Mouse (Mus musculus) adrenal gland, postnatal 36 days (tissue): ENCODE measurements at regions not wholly inside any gene's neighbourhood (a gene's known extent, or its start where the extent isn't known, plus 50 kb on each side); places are given as distances from the start of the nearest gene placed in this dataset.

Experiments used
- DNase-seq, 2 experiments: peaks; one replicate each; pipeline ENCODE4 v3.0.0; 2021; ENCODE audit warnings: mixed read lengths in 1 of 2

- no peak for DNase-seq
These were observed 309.5 kb downstream of the Irx1 start for GRCm38 (mm10) chr13:71653939-71654467.

- no peak for DNase-seq
These were observed 310.1 kb downstream of the Irx1 start for GRCm38 (mm10) chr13:71653212-71653938.

GRCm38 (mm10) chr13:71649876-71650275 is 313.6 kb downstream of the Irx1 start:
- DNase-seq, result peak; percentile 13 to 14

GRCm38 (mm10) chr13:71649031-71649430 is 314.5 kb downstream of the Irx1 start:
- no peak for DNase-seq

GRCm38 (mm10) chr13:71631447-71631846 is 332.1 kb downstream of the Irx1 start:
- DNase-seq, result no peak

GRCm38 (mm10) chr13:71617198-71617597 is 346.3 kb downstream of the Irx1 start:
- no peak for DNase-seq

GRCm38 (mm10) chr13:71612393-71613179 is 350.9 kb downstream of the Irx1 start:
- DNase-seq, result no peak

GRCm38 (mm10) chr13:71582486-71582885 is 381.0 kb downstream of the Irx1 start:
- no peak for DNase-seq

GRCm38 (mm10) chr13:71565895-71566294 is 397.6 kb downstream of the Irx1 start:
- DNase-seq, result no peak

GRCm38 (mm10) chr13:71565388-71565787 is 398.1 kb downstream of the Irx1 start:
- DNase-seq, result no peak

GRCm38 (mm10) chr13:71558477-71559215 is 404.9 kb downstream of the Irx1 start:
- no peak for DNase-seq

- DNase-seq, result no peak
These were observed 408.1 kb downstream of the Irx1 start for GRCm38 (mm10) chr13:71555471-71555870.

- no peak for DNase-seq
These were observed 413.4 kb downstream of the Irx1 start for GRCm38 (mm10) chr13:71550109-71550508.

GRCm38 (mm10) chr13:71549206-71549831 is 414.2 kb downstream of the Irx1 start:
- DNase-seq, result no peak

- no peak for DNase-seq
These were observed 425.3 kb downstream of the Irx1 start for GRCm38 (mm10) chr13:71538226-71538625.

- DNase-seq, result no peak
These were observed 430.6 kb downstream of the Irx1 start for GRCm38 (mm10) chr13:71532796-71533351.

- no peak for DNase-seq
These were observed 434.0 kb downstream of the Irx1 start for GRCm38 (mm10) chr13:71529397-71530122.

- DNase-seq, result no peak
These were observed 445.7 kb downstream of the Irx1 start for GRCm38 (mm10) chr13:71517776-71518175.

- no peak for DNase-seq
These were observed 450.3 kb downstream of the Irx1 start for GRCm38 (mm10) chr13:71513204-71513603.

- DNase-seq, result no peak
These were observed 455.5 kb downstream of the Irx1 start for GRCm38 (mm10) chr13:71507956-71508401.

GRCm38 (mm10) chr13:71507421-71507931 is 456.0 kb downstream of the Irx1 start:
- peak in 1 of 2 experiments; percentile 4 for DNase-seq
